Mouse (Mus musculus): ENCODE data around the gene Mansc4. TPM values are rescaled to one million over a fixed set of nuclear protein-coding genes. Genes with fewer than 3 reads are reported as not detected.

Gene Mansc4
- polyA plus RNA-seq, 1 experiment: 0.13 TPM

DNA sequence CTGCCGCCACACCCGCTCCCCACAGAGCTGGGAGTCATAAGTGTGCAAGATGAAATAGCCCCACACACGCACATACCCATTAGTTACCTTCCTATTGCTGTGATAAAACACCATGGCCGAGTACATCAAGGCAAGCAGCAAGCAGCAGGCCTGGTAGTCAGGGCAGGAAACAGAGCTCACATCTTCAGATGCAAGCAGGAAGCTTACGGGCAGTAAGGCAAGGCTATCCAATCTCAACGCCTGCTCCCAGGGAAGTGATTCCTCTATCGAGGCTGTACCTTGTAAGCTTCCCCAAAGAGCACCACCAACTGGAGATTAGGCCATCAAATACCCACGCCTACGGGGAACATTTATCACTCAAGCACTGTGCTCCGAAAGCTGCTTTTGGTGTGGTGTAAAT lies 6.9 kb downstream of the Mansc4 start:
- Histone ChIP-seq H3K36me3 (ENCODE audit: control insufficient read depth, insufficient read depth) (no peaks in the 10 kb centered on the region), H3K79me3 (ENCODE audit: low read depth) (no peaks in the 10 kb centered on the region)
- TF ChIP-seq MYOG (IDR thresholded peaks at IDR 0.05; ENCODE audit: control insufficient read depth, extremely low read depth, insufficient read length) (no peak), USF1 (IDR thresholded peaks at IDR 0.05; ENCODE audit: low read depth) (no peak), CEBPB (IDR thresholded peaks at IDR 0.05; ENCODE audit: low read depth) (no peak), MAX (IDR thresholded peaks at IDR 0.05) (no peak), CTCF (IDR thresholded peaks at IDR 0.05; ENCODE audit: control insufficient read depth, insufficient read depth, insufficient read length) (no peak), MYOD1 (IDR thresholded peaks at IDR 0.05; ENCODE audit: control insufficient read depth, insufficient read length, low read depth) (no peak), FOSL1 (IDR thresholded peaks at IDR 0.05; ENCODE audit: insufficient read depth, low read length, poor library complexity, severe bottlenecking) (no peak)

DNA sequence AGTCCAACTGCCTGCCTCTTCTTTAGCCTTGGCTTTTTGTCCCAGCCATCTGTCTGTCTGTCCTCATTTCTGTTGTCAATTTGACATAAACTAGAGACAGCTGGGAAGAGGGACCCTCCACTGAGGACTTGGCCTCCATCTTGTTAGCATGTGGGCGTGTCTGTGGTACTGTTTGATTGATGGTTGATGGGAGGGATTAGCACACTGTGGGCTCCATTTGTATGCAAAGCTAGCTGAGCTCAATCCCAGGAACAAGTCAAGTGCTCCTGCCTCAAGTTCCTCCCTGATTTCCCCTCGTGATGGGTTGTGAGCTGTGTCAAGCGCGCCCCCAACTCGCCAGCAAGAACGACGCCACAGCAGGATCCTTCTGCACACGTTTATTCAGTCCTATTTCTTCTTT lies 10.0 kb downstream of the Mansc4 start:
- TF ChIP-seq USF1 (IDR thresholded peaks at IDR 0.05; ENCODE audit: low read depth): no peak
- TF ChIP-seq MYOD1 (IDR thresholded peaks at IDR 0.05; ENCODE audit: control insufficient read depth, insufficient read length, low read depth): no peak
- no peak for TF ChIP-seq FOSL1 (IDR thresholded peaks at IDR 0.05; ENCODE audit: insufficient read depth, low read length, poor library complexity, severe bottlenecking)
- TF ChIP-seq MYOG (IDR thresholded peaks at IDR 0.05; ENCODE audit: control insufficient read depth, extremely low read depth, insufficient read length): no peak
- no peak for TF ChIP-seq CEBPB (IDR thresholded peaks at IDR 0.05; ENCODE audit: low read depth)
- TF ChIP-seq CTCF (IDR thresholded peaks at IDR 0.05; ENCODE audit: control insufficient read depth, insufficient read depth, insufficient read length): no peak
- no peak for TF ChIP-seq MAX (IDR thresholded peaks at IDR 0.05)
- H3K27me3 ChIP-seq (ENCODE audit: control insufficient read depth, insufficient read depth, insufficient read length): no peaks in the 10 kb centered on the region
- H3ac ChIP-seq (ENCODE audit: control insufficient read depth, insufficient read length, low read depth): no peak overlapping the region
- H3K79me2 ChIP-seq (ENCODE audit: control insufficient read depth, insufficient read depth): no peaks in the 10 kb centered on the region
- no peak overlapping the region for H3K4me3 ChIP-seq (ENCODE audit: insufficient read depth, poor library complexity, severe bottlenecking)
- peaks cover 5% of the 10 kb centered on the region for H3K36me3 ChIP-seq (ENCODE audit: control insufficient read depth, insufficient read depth)
- no peaks in the 10 kb centered on the region for H3K79me3 ChIP-seq (ENCODE audit: low read depth)

More for the DNA sequence above, 6.9 kb downstream of the Mansc4 start:
- H3ac ChIP-seq (ENCODE audit: control insufficient read depth, insufficient read length, low read depth): no peak overlapping the region
- H3K79me2 ChIP-seq (ENCODE audit: control insufficient read depth, insufficient read depth): no peaks in the 10 kb centered on the region
- H3K4me3 ChIP-seq (ENCODE audit: insufficient read depth, poor library complexity, severe bottlenecking): no peak overlapping the region
- H3K27me3 ChIP-seq (ENCODE audit: control insufficient read depth, insufficient read depth, insufficient read length): no peaks in the 10 kb centered on the region

- H3K79me3 ChIP-seq (ENCODE audit: low read depth): no peaks in the 10 kb centered on the region
- H3ac ChIP-seq (ENCODE audit: control insufficient read depth, insufficient read length, low read depth): no peak overlapping the region
- no peaks in the 10 kb centered on the region for H3K79me2 ChIP-seq (ENCODE audit: control insufficient read depth, insufficient read depth)
- no peak overlapping the region for H3K4me3 ChIP-seq (ENCODE audit: insufficient read depth, poor library complexity, severe bottlenecking)
- no peak for TF ChIP-seq MYOD1 (IDR thresholded peaks at IDR 0.05; ENCODE audit: control insufficient read depth, insufficient read length, low read depth)
- H3K27me3 ChIP-seq (ENCODE audit: control insufficient read depth, insufficient read depth, insufficient read length): no peaks in the 10 kb centered on the region
- H3K36me3 ChIP-seq (ENCODE audit: control insufficient read depth, insufficient read depth): peaks cover 9% of the 10 kb centered on the region
These were observed 10.9 kb downstream of the Mansc4 start for GRCm38 (mm10) chr6:147075808-147076387.

DNA sequence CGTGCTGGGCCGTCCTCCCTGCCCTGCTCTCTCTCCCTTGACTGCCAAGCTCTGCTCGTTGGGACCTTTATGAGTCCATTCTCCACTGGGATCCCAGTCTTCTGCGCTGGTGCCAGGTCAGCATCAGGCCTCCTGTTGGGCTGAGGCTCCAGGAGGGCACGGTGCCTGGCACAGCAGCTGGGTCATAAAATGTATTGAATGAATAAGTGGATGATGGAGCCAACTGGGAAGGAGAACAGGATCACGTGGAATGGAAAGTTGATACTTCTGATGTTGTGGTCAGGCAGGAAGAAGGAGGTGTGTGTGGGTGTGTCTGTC lies 21.9 kb downstream of the Mansc4 start:
- Histone ChIP-seq H3K79me2 (ENCODE audit: control insufficient read depth, insufficient read depth) (no peaks in the 10 kb centered on the region), H3K36me3 (ENCODE audit: control insufficient read depth, insufficient read depth) (peaks cover 40% of the 10 kb centered on the region), H3K27me3 (ENCODE audit: control insufficient read depth, insufficient read depth, insufficient read length) (no peaks in the 10 kb centered on the region), H3K79me3 (ENCODE audit: low read depth) (no peaks in the 10 kb centered on the region), H3ac (ENCODE audit: control insufficient read depth, insufficient read length, low read depth) (no peak overlapping the region), H3K4me3 (ENCODE audit: insufficient read depth, poor library complexity, severe bottlenecking) (no peak overlapping the region)
- TF ChIP-seq MAX (IDR thresholded peaks at IDR 0.05): no peak
- no peak for TF ChIP-seq FOSL1 (IDR thresholded peaks at IDR 0.05; ENCODE audit: insufficient read depth, low read length, poor library complexity, severe bottlenecking)
- TF ChIP-seq MYOD1 (IDR thresholded peaks at IDR 0.05; ENCODE audit: control insufficient read depth, insufficient read length, low read depth): no peak
- TF ChIP-seq MYOG (IDR thresholded peaks at IDR 0.05; ENCODE audit: control insufficient read depth, extremely low read depth, insufficient read length): no peak
- no peak for TF ChIP-seq CTCF (IDR thresholded peaks at IDR 0.05; ENCODE audit: control insufficient read depth, insufficient read depth, insufficient read length)
- TF ChIP-seq USF1 (IDR thresholded peaks at IDR 0.05; ENCODE audit: low read depth): no peak
- no peak for TF ChIP-seq CEBPB (IDR thresholded peaks at IDR 0.05; ENCODE audit: low read depth)

- no peak overlapping the region for H3ac ChIP-seq (ENCODE audit: control insufficient read depth, insufficient read length, low read depth)
- H3K79me2 ChIP-seq (ENCODE audit: control insufficient read depth, insufficient read depth): no peaks in the 10 kb centered on the region
- no peaks in the 10 kb centered on the region for H3K79me3 ChIP-seq (ENCODE audit: low read depth)
- no peaks in the 10 kb centered on the region for H3K27me3 ChIP-seq (ENCODE audit: control insufficient read depth, insufficient read depth, insufficient read length)
- no peak overlapping the region for H3K4me3 ChIP-seq (ENCODE audit: insufficient read depth, poor library complexity, severe bottlenecking)
- TF ChIP-seq MAX (IDR thresholded peaks at IDR 0.05) (no peak), MYOG (IDR thresholded peaks at IDR 0.05; ENCODE audit: control insufficient read depth, extremely low read depth, insufficient read length) (no peak), FOSL1 (IDR thresholded peaks at IDR 0.05; ENCODE audit: insufficient read depth, low read length, poor library complexity, severe bottlenecking) (no peak), MYOD1 (IDR thresholded peaks at IDR 0.05; ENCODE audit: control insufficient read depth, insufficient read length, low read depth) (no peak), CTCF (IDR thresholded peaks at IDR 0.05; ENCODE audit: control insufficient read depth, insufficient read depth, insufficient read length) (no peak), CEBPB (IDR thresholded peaks at IDR 0.05; ENCODE audit: low read depth) (no peak), USF1 (IDR thresholded peaks at IDR 0.05; ENCODE audit: low read depth) (no peak)
- peaks cover 40% of the 10 kb centered on the region for H3K36me3 ChIP-seq (ENCODE audit: control insufficient read depth, insufficient read depth)
These were observed 22.4 kb downstream of the Mansc4 start for GRCm38 (mm10) chr6:147064226-147064943.

DNA sequence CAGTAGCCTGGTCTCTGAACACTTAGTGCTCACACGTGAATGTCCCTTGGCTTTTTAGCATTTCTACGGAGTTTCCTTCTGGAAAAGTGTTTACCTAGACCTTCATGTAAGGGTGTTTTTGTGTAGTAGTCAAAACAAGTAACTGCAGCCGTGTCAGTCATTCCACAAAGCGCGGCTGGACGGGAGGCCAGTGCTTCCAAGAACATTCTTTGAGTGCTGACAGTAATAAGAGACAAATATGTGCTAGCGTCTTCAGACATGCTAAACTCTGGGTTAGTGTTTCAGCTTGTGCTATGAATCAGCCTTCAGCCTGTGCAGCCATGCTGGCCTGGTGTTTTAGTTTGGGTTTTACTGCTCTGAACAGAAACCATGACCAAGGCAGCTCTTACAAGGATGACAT lies 24.1 kb downstream of the Mansc4 start:
- TF ChIP-seq CTCF (IDR thresholded peaks at IDR 0.05; ENCODE audit: control insufficient read depth, insufficient read depth, insufficient read length) (no peak), MYOD1 (IDR thresholded peaks at IDR 0.05; ENCODE audit: control insufficient read depth, insufficient read length, low read depth) (no peak), CEBPB (IDR thresholded peaks at IDR 0.05; ENCODE audit: low read depth) (no peak), USF1 (IDR thresholded peaks at IDR 0.05; ENCODE audit: low read depth) (no peak), MAX (IDR thresholded peaks at IDR 0.05) (no peak), MYOG (IDR thresholded peaks at IDR 0.05; ENCODE audit: control insufficient read depth, extremely low read depth, insufficient read length) (no peak), FOSL1 (IDR thresholded peaks at IDR 0.05; ENCODE audit: insufficient read depth, low read length, poor library complexity, severe bottlenecking) (no peak)
- peaks cover 50% of the 10 kb centered on the region for H3K36me3 ChIP-seq (ENCODE audit: control insufficient read depth, insufficient read depth)

More for the DNA sequence above, 24.1 kb downstream of the Mansc4 start:
- Histone ChIP-seq H3K79me2 (ENCODE audit: control insufficient read depth, insufficient read depth) (no peaks in the 10 kb centered on the region), H3ac (ENCODE audit: control insufficient read depth, insufficient read length, low read depth) (no peak overlapping the region), H3K79me3 (ENCODE audit: low read depth) (no peaks in the 10 kb centered on the region), H3K27me3 (ENCODE audit: control insufficient read depth, insufficient read depth, insufficient read length) (no peaks in the 10 kb centered on the region), H3K4me3 (ENCODE audit: insufficient read depth, poor library complexity, severe bottlenecking) (no peak overlapping the region)

All from C2C12 (cell line).